Mouse (Mus musculus) induced T-regulatory cell, adult 2 months (primary cell): ENCODE results near the gene Rnf20.
A peak's percentile ranks its signal among the peaks of the same experiment; 100 is the strongest.
"Not testable (repeated sequence)": the region's sequence is repeated elsewhere in the genome, so short reads cannot be mapped to it uniquely, and the experiment has no call there.

Source experiments
- DNase-seq: peaks from one replicate; pipeline ENCODE4 v3.0.0-alpha.2; 2012; ENCODE audit warnings: low read depth

The Rnf20 gene

GRCm38 (mm10) chr4:49631319-49632138 is at the start of gene Rnf20:
Gene Rnf20 (plus strand): TSS chr4:49632006.
- peak; percentile 98 for DNase-seq

GRCm38 (mm10) chr4:49583965-49584831 is 47.6 kb upstream of the Rnf20 start:
- no peak for DNase-seq

- no peak for DNase-seq
Observed at GRCm38 (mm10) chr4:49585524-49586101, 46.2 kb upstream of the Rnf20 start.

GRCm38 (mm10) chr4:49586811-49587210 is 45.0 kb upstream of the Rnf20 start:
- DNase-seq: no peak

- no peak for DNase-seq
Observed at GRCm38 (mm10) chr4:49590152-49590551, 41.7 kb upstream of the Rnf20 start.

GRCm38 (mm10) chr4:49596846-49597182 is 35.0 kb upstream of the Rnf20 start:
- DNase-seq: no peak

- DNase-seq: peak; percentile 2
Observed at GRCm38 (mm10) chr4:49597183-49598100, 34.4 kb upstream of the Rnf20 start, which contains the start of gene Tmem246. Gene Tmem246 (minus strand): TSS chr4:49597876.

- no peak for DNase-seq
Observed at GRCm38 (mm10) chr4:49603161-49603560, 28.6 kb upstream of the Rnf20 start.

GRCm38 (mm10) chr4:49604016-49604546 is 27.7 kb upstream of the Rnf20 start:
- no peak for DNase-seq

- DNase-seq: no peak
Observed at GRCm38 (mm10) chr4:49604616-49605015, 27.2 kb upstream of the Rnf20 start.

- no peak for DNase-seq
Observed at GRCm38 (mm10) chr4:49605459-49605858, 26.3 kb upstream of the Rnf20 start.

- no peak for DNase-seq
Observed at GRCm38 (mm10) chr4:49616924-49617323, 14.9 kb upstream of the Rnf20 start.

GRCm38 (mm10) chr4:49619861-49620260 is 11.9 kb upstream of the Rnf20 start:
- not testable (repeated sequence) for DNase-seq

- no peak for DNase-seq
Observed at GRCm38 (mm10) chr4:49622272-49622671, 9.5 kb upstream of the Rnf20 start.

- no peak for DNase-seq
Observed at GRCm38 (mm10) chr4:49623916-49624315, 7.9 kb upstream of the Rnf20 start.

- DNase-seq: not testable (repeated sequence)
Observed at GRCm38 (mm10) chr4:49624969-49625368, 6.8 kb upstream of the Rnf20 start.

- peak; percentile 88 for DNase-seq
Observed at GRCm38 (mm10) chr4:49626973-49627372, 4.8 kb upstream of the Rnf20 start.

- DNase-seq: no peak
Observed at GRCm38 (mm10) chr4:49628941-49629340, 2.9 kb upstream of the Rnf20 start.

- no peak for DNase-seq
Observed at GRCm38 (mm10) chr4:49632139-49632481, 304 bp downstream of the Rnf20 start.

- DNase-seq: no peak
Observed at GRCm38 (mm10) chr4:49637821-49638220, 6.0 kb downstream of the Rnf20 start.

- no peak for DNase-seq
Observed at GRCm38 (mm10) chr4:49639913-49640312, 8.1 kb downstream of the Rnf20 start.
